Mouse (Mus musculus) heart, postnatal 0 days (tissue): ENCODE measurements around the gene Dnase2a.

ENCODE experiments used
- CTCF ChIP-seq: IDR thresholded peaks from 2 replicates; pipeline ENCODE4 v1.5.1; 2016; ENCODE audit warnings: antibody characterized with exemption, control low read depth, low read depth
- EP300 ChIP-seq: IDR thresholded peaks from 2 replicates; pipeline ENCODE4 v1.6.1; 2016; ENCODE audit warnings: antibody characterized with exemption, low read depth

DNA sequence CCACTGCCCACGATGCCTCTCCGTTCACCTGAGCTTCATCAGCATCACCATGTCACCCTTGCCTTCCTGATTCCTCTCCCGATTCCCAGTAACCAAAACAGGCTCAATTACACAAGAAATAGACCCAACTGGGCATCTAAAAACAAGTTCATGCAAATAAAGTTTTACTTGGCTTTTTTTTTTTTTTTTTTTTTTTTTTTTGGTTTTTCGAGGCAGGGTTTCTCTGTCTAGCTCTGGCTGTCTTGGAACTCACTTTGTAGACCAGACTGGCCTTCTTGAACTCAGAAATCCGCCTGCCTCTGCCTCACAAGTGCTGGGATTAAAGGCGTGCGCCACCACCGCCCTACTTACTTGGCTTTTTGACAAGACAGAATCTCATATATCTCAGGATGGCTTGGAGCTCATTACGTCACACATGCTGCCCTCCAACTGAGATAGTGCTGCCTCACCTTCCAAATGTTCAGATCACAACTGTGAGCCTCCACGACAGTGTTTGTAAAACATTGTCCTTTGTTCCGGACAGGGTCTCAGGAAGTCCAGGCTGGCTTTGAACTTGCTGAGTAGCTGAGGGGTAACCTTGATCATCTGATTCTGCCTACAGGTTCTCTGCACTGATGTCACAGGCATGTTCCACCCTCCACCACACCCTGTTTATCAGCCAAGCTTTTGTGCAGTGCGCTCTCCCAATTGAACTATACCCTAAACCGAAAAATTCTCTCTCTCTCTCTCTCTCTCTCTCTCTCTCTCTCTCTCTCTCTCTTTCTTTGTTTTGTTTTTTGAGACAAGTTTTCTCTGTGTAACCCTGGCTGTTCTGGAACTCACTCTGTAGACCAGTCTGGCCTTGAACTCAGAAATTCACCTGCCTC lies 29.5 kb downstream of the Dnase2a start:
- TF ChIP-seq EP300 (no peak), CTCF (no peak)
